Mouse (Mus musculus) ovary, postnatal 10 days (tissue): Measurements from ENCODE around the gene Twistnb.

Source experiments
- DNase-seq: peaks from one replicate; pipeline ENCODE4 v3.0.0; 2022; ENCODE audit warnings: low spot score

The Twistnb gene

DNA sequence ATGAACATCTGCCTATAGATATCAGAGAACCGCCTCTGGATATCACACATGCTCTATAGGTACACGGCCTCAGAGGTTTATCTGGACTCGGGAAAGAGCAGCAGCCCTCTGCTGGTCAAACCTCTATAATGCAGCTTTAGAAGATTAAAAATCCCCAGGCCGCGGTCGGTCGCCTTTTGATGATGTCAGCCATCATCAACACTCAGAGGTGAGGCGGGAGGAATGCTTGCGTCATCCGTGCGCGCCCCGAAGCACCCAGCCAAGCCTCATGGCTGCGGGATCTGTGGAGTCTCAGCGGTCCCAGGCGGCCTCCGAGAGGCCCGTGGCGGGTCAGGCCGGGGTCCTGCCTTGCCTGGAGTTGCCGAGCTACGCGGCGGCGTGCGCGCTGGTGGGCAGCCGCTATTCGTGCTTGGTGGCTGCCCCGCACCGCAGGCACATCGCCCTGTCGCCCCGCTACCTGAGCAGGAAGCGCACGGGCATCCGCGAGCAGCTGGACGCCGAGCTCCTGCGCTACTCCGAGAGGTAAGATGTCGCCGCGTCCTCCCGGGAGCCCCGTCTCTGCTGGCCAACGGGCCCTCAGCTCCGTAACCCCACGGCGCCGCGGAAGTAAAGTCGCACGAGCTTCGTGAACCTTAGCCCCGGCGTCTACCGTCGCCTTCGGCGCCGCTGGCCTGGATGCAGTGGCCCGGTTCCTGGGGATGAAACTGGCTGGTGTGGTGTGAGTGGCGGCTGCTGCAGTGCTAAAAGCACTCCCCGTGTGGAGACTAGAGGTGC is at the start of gene Twistnb:
Twistnb (plus strand) TSS at position 249 of the 774 bp plus-strand sequence.
- DNase-seq, result peak; percentile 97

DNA sequence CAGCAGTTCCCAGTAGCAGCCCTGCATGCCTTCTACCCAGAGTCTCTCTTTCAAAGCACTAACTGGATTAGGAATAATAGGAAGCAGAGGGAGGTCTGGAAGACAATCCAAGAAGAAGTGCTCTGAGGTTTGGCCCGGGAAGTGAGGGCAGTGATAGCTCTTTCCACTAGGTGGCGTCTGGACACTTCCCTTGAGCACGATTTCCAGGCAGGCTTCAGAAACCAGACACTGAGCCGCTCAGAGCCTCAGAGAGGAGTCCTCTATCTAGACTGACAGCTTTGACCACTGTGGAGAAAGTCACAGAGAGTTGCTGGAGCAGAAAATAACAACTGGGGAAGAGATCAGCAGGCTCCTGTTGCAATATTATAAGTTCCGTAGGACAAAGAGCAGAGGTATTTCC is 40.6 kb upstream of the Twistnb start:
- peak; percentile 25 for DNase-seq

GRCm38 (mm10) chr12:33390844-33391560 is 38.4 kb upstream of the Twistnb start:
- DNase-seq, result no peak

GRCm38 (mm10) chr12:33394804-33395623 is 34.4 kb upstream of the Twistnb start, which contains the start of gene Efcab10:
Efcab10 (plus strand) TSS chr12:33394854.
- no peak for DNase-seq

GRCm38 (mm10) chr12:33403265-33403693 is 26.2 kb upstream of the Twistnb start:
- DNase-seq, result no peak

DNA sequence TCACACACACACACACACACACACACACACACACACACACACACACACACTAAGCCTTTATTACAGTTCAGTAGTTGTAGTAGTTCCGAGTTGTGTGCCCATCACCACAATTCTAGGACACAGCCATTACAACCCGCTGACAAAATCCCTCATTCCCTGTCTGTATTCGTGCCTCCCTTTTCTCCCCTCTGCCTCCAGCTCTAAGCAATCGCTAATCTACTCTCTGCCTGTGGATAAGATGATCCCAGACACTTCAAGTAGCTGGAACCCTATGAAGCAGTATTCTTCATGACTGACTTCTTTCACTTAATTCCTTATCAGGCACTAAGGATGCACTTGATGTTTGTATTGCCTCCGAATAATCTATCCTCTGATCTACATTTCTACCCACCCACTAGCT is 24.4 kb upstream of the Twistnb start:
- no peak for DNase-seq

DNA sequence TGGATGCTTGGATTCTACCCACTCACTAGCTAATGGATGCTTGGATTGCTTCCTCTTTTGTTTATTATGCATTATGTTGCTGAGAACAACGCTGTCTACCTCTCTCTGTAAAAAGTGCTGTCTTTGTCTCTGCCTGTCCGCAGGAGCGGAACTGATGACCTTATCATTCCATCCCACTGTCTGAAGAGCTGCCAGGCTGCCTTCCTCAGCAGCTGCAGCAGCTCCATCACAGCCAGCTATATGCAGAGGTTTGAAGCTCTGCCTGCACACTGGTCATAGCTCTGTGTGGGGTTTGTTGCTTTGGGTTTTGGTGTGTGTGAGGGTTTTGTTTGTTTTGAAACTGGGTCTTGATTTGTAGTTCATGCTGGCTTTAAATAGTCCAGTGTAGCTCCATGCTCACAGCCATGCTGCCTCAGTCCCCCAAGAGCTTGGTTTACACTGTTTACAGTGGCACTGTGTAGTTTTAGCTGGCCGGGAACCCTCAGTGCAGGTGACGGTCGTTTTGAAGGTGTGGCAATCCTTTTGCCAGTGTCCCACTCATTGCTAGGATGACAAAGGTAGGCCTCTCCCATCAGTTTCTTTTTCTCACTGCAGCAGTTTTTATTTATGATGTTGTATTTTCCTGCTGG is 23.9 kb upstream of the Twistnb start:
- DNase-seq, result no peak

DNA sequence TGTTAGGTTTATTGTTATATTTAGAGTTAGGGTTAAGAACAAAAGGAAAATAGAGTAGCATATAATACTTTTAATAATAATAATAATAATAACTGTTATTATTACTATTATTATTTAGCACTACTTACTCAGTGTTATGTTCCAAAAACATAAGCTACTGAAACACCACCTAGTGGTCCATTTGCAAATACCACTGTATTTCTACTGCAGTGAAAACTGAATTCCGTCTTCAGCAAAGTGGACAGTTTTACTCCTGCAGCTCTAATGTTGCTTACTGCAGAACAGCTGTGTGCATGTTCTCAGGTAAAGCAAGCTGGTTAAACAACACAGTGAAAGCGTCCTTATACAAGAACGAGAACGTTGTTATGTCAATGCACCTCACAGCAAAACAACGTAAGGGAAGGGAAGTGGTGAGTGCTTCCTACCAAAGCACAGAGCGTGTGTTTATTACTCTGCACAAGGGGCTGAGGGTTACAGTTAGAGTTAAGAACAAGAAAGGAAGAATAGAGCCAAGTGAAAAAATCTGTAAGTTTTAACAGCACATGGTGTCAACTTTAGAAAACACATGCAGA is 17.8 kb upstream of the Twistnb start:
- no peak for DNase-seq

GRCm38 (mm10) chr12:33424329-33424728 is 5.1 kb upstream of the Twistnb start:
- no peak for DNase-seq

DNA sequence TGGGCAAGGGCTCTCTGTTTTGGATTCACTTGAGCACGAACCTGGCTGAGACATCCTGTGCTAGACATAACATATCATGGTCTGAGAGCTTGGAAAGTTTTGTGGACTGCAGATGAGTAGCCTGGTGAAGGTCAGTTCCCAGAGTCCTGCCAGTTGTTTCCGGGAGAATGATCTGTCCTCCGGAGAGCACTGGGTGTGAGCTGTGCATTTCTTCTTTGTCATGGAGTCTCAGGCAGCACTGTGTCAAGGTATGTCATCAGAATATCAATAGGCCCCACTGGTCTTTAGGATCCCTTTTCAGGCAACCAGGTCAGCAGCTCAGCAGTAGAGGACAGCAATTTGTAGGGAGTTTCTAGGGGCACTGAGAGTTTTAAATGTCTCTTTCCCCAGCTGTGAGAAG is 2.1 kb upstream of the Twistnb start:
- DNase-seq, result no peak

DNA sequence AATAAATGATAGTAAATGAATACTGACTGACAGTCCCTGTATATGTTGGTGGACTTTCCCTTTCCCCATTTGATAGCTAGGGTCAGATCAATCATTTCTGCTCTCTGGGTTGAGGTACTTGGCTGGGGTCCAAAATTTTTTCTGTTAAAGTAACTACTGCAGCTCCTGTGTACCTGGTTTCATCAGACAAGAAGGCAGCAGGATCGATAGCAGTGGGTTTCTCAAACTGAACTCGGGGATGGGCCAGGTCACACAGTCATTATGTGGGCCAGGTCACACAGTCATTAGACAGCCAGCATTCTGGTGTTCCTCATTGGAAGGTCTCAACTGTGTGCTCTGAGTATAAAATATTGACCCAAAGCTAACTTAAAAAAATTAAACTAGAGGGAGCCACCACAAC is 1.7 kb upstream of the Twistnb start:
- no peak for DNase-seq

GRCm38 (mm10) chr12:33433812-33434211 is 4.4 kb downstream of the Twistnb start:
- no peak for DNase-seq

GRCm38 (mm10) chr12:33434758-33435157 is 5.3 kb downstream of the Twistnb start:
- DNase-seq, result no peak

- DNase-seq, result no peak
Measured at GRCm38 (mm10) chr12:33455418-33455817, 26.0 kb downstream of the Twistnb start.

- DNase-seq, result no peak
Measured at GRCm38 (mm10) chr12:33456242-33456641, 26.8 kb downstream of the Twistnb start.

- no peak for DNase-seq
Measured at GRCm38 (mm10) chr12:33480975-33481374, 51.5 kb downstream of the Twistnb start.

GRCm38 (mm10) chr12:33482931-33483330 is 53.5 kb downstream of the Twistnb start:
- DNase-seq, result no peak
